8 mouse cellular contexts compared by ENCODE assay signal in genomic region chr1:175492683-175493043, GRCm38 (mm10). TPM values are rescaled to one million over a fixed set of nuclear protein-coding genes. Genes with fewer than 3 reads are reported as not detected.
DNase-seq lines count a peak whose midpoint lies in the region; ATAC-seq and TF ChIP-seq lines count a peak whose summit lies in the region.

No protein-coding gene starts in this region.

- no peaks in the 10 kb centered on the region for H3K27me3 ChIP-seq in cerebellum, adult 2 months (ENCODE audit: control insufficient read depth, insufficient read depth, low read length)
- H3K27me3 ChIP-seq in testis, adult 2 months (ENCODE audit: control insufficient read depth, insufficient read depth, low read length): no peaks in the 10 kb centered on the region
- H3K27me3 ChIP-seq in liver, embryonic 13.5 days: peaks cover 23% of the 10 kb centered on the region

- no peak overlapping the region for H3K9ac ChIP-seq in liver, embryonic 13.5 days

- ATAC-seq in liver, embryonic 13.5 days (ENCODE audit: low read depth): no peak

- no peaks in the 10 kb centered on the region for H3K36me3 ChIP-seq in testis, adult 2 months (ENCODE audit: control insufficient read depth, insufficient read depth, low read length)
- H3K36me3 ChIP-seq in liver, embryonic 13.5 days: no peaks in the 10 kb centered on the region

- TF ChIP-seq CTCF in cerebellum, adult 2 months (IDR thresholded peaks at IDR 0.05; ENCODE audit: borderline replicate concordance, insufficient read depth, low read depth, low read length): no peak
- no peak for TF ChIP-seq CTCF in testis, adult 2 months (IDR thresholded peaks at IDR 0.05; ENCODE audit: control insufficient read depth, insufficient read depth, insufficient replicate concordance, low read depth, low read length)

- 1% methylated on average over 11 of the region's 11 CpGs for WGBS in cerebellum, adult 2 months
- 2% methylated on average over 11 of the region's 11 CpGs for WGBS in liver, embryonic 13.5 days (ENCODE audit: insufficient replicate concordance)

- peak overlapping the region; percentile 74 for H3K4me3 ChIP-seq in cerebellum, adult 2 months (replicated peaks; ENCODE audit: insufficient read depth, low read depth, low read length)
- H3K4me3 ChIP-seq in testis, adult 2 months (ENCODE audit: control insufficient read depth, low read depth, low read length): peak overlapping the region; percentile 35
- H3K4me3 ChIP-seq in liver, embryonic 13.5 days (replicated peaks): peak overlapping the region; percentile 53

- peak overlapping the region; percentile 85 for H3K27ac ChIP-seq in cerebellum, adult 2 months (ENCODE audit: insufficient read depth, low read length)
- no peak overlapping the region for H3K27ac ChIP-seq in testis, adult 2 months (ENCODE audit: control insufficient read depth, insufficient read depth, low read depth, low read length)
- no peak overlapping the region for H3K27ac ChIP-seq in liver, embryonic 13.5 days

- peaks cover 5% of the 10 kb centered on the region for H3K4me1 ChIP-seq in cerebellum, adult 2 months (ENCODE audit: control insufficient read depth, insufficient read depth, low read length)
- H3K4me1 ChIP-seq in testis, adult 2 months (ENCODE audit: control insufficient read depth, insufficient read depth, low read length): peaks cover 10% of the 10 kb centered on the region
- H3K4me1 ChIP-seq in liver, embryonic 13.5 days (replicated peaks): no peaks in the 10 kb centered on the region

- no peak for DNase-seq in cerebellum, adult 2 months
- DNase-seq in cerebellum, adult 11 months: no peak
- no peak for DNase-seq in testis, postnatal 10 days (ENCODE audit: low spot score)
- no peak for DNase-seq in liver, embryonic 13.5 days
- DNase-seq in right cerebral cortex, adult 2 months (ENCODE audit: low spot score in 2 of 2): no peak
- DNase-seq in kidney, adult 8-10 months: no peak
- no peak for DNase-seq in ovary, postnatal 14 days (ENCODE audit: low spot score)

- no peaks in the 10 kb centered on the region for H3K9me3 ChIP-seq in liver, embryonic 13.5 days (replicated peaks)

- peak; percentile 2; the same call in 1 of the 2 replicates for TF ChIP-seq POLR2A in cerebellum, adult 2 months (IDR thresholded peaks at IDR 0.05; ENCODE audit: borderline replicate concordance, insufficient read depth, low read length)
- no peak for TF ChIP-seq POLR2A in testis, adult 2 months (IDR thresholded peaks at IDR 0.05; ENCODE audit: control insufficient read depth, low read depth, low read length)

- H3K4me2 ChIP-seq in liver, embryonic 13.5 days: peak overlapping the region; percentile 71

RNA-seq across cellular contexts. Expression of gene Rgs7, which starts 0.4 kb away (rescaled TPM):
- 52.0 and 54.9 TPM in 2 replicates for polyA plus RNA-seq in cerebellum, adult 2 months (2012; rRNA removed)
- polyA plus RNA-seq in testis, adult 2 months (2012; rRNA removed): 0.06 and 0.15 TPM in 2 replicates
- 0.05 and 0.07 TPM in 2 replicates for polyA plus RNA-seq in liver, embryonic 13.5 days (2015; fragmentation: Nextera tagmentation; extraction: Ambion mirVana)

Comparison
In these comparisons a context has a peak if more than half of its experiments do, and no peak if none do; other contexts are left out.
1. RNA of gene Rgs7, which starts 0.4 kb away (polyA plus RNA-seq): 52.0 to 54.9 TPM in cerebellum, adult 2 months; 0.06 to 0.15 TPM in testis, adult 2 months and 0.05 to 0.07 TPM in liver, embryonic 13.5 days; every median in the first group is over 10 times any median in the second.
2. Peak in every context shown above with its lines, with median percentiles within 50 percentile points of each other: H3K4me3 ChIP-seq.